Mouse (Mus musculus) embryonic facial prominence, embryonic 11.5 days (tissue): ENCODE data around the gene Akap13. TPM values are rescaled to one million over a fixed set of nuclear protein-coding genes. Genes with fewer than 3 reads are reported as not detected.

Experiments used
- ATAC-seq: fragments of 200-750 bp; cut with Nextera tagmentation; replicated peaks from 2 replicates; pipeline ENCODE4 v1.8.0; 2017; ENCODE audit warnings: low read depth; ENCODE audit not compliant: insufficient number of reproducible peaks, low FRiP score, low TSS enrichment
- DNase-seq: peaks from one replicate; pipeline ENCODE4 v3.0.0-alpha.2; 2015; ENCODE audit warnings: low spot score
- H3K27ac ChIP-seq: fragments of 300-500 bp; sonication (generic); replicated peaks from 2 replicates; pipeline ENCODE4 v1.5.1; 2014; ENCODE audit warnings: mild to moderate bottlenecking, low read depth, low read length, control low read depth
- H3K27me3 ChIP-seq: fragments of 300-500 bp; sonication (generic); 2 replicates; pipeline ENCODE4 v1.6.1; 2014; ENCODE audit warnings: mild to moderate bottlenecking, low read length, moderate library complexity, mixed read lengths; ENCODE audit not compliant: control insufficient read depth, insufficient read depth
- H3K36me3 ChIP-seq: fragments of 300-500 bp; sonication (generic); replicated peaks from 2 replicates; pipeline ENCODE4 v1.6.1; 2014; ENCODE audit warnings: low read depth, mild to moderate bottlenecking, low read length, moderate library complexity, mixed read lengths; ENCODE audit not compliant: control insufficient read depth, insufficient read depth
- H3K4me1 ChIP-seq: fragments of 300-500 bp; sonication (generic); 2 replicates; pipeline ENCODE4 v1.6.1; 2014; ENCODE audit warnings: low read length, mixed read lengths; ENCODE audit not compliant: control insufficient read depth, insufficient read depth
- H3K4me2 ChIP-seq: fragments of 300-500 bp; sonication (generic); 2 replicates; pipeline ENCODE4 v1.6.1; 2014; ENCODE audit warnings: low read depth, mild to moderate bottlenecking, control low read depth, low read length, moderate library complexity
- H3K4me3 ChIP-seq: fragments of 300-500 bp; sonication (generic); 2 replicates; pipeline ENCODE4 v1.5.1; 2014; ENCODE audit warnings: low read depth, low read length, control low read depth
- H3K9ac ChIP-seq: fragments of 300-500 bp; sonication (generic); replicated peaks from 2 replicates; pipeline ENCODE4 v1.6.1; 2014; ENCODE audit warnings: mild to moderate bottlenecking, control low read depth, low read length
- H3K9me3 ChIP-seq: fragments of 300-500 bp; sonication (generic); replicated peaks from 2 replicates; pipeline ENCODE4 v1.6.1; 2016; ENCODE audit warnings: mild to moderate bottlenecking, low read length, inconsistent platforms, mixed read lengths; ENCODE audit not compliant: control insufficient read depth
- WGBS: fragments of 180-500 bp; shearing (Covaris S2); extraction: QIAGEN DNeasy Blood & Tissue Kit; methylation state at CpG from one replicate; pipeline ENCODE4 v1.1.7; 2014; 5-methylcytosine and 5-hydroxymethylcytosine counted together
- polyA plus RNA-seq: library from polyadenylated mRNA; unstranded; fragments of >200 nt; fragmentation: Nextera tagmentation; extraction: Ambion mirVana; gene quantifications from 2 replicates; pipeline ENCODE4 v1.2.1, GENCODE M21; 2014

The Akap13 gene
- polyA plus RNA-seq, 1 experiment from 2014 or later = 37.9 TPM

GRCm38 (mm10) chr7:75470318-75470925 is 15.1 kb downstream of the Akap13 start:
- Histone ChIP-seq H3K36me3 (no peaks in the 10 kb centered on the region), H3K27me3 (no peaks in the 10 kb centered on the region), H3K4me2 (no peak overlapping the region), H3K4me3 (no peak overlapping the region), H3K4me1 (no peaks in the 10 kb centered on the region; the same call in 1 of the 2 replicates), H3K9me3 (no peaks in the 10 kb centered on the region), H3K27ac (no peak overlapping the region), H3K9ac (no peak overlapping the region)
- DNase-seq = no peak
- WGBS = 37% methylated on average over 7 of the region's 7 CpGs
- no peak for ATAC-seq

- H3K9ac ChIP-seq = no peak overlapping the region
- H3K4me3 ChIP-seq = no peak overlapping the region
- ATAC-seq = no peak
Measured at GRCm38 (mm10) chr7:75472316-75473195, 17.2 kb downstream of the Akap13 start.

GRCm38 (mm10) chr7:75473294-75473693 is 18.0 kb downstream of the Akap13 start:
- no peak for DNase-seq
- no peaks in the 10 kb centered on the region for H3K36me3 ChIP-seq
- H3K9ac ChIP-seq = no peak overlapping the region
- H3K4me1 ChIP-seq = no peaks in the 10 kb centered on the region; the same call in 1 of the 2 replicates
- ATAC-seq = no peak
- H3K4me2 ChIP-seq = no peak overlapping the region
- H3K4me3 ChIP-seq = no peak overlapping the region
- H3K9me3 ChIP-seq = no peaks in the 10 kb centered on the region
- H3K27me3 ChIP-seq = no peaks in the 10 kb centered on the region
- 78% methylated on average over 1 of the region's 1 CpGs for WGBS
- no peak overlapping the region for H3K27ac ChIP-seq

More at GRCm38 (mm10) chr7:75472316-75473195, 17.2 kb downstream of the Akap13 start:
- Histone ChIP-seq H3K36me3 (no peaks in the 10 kb centered on the region), H3K4me1 (no peaks in the 10 kb centered on the region; the same call in 1 of the 2 replicates), H3K9me3 (no peaks in the 10 kb centered on the region), H3K4me2 (no peak overlapping the region), H3K27me3 (no peaks in the 10 kb centered on the region), H3K27ac (no peak overlapping the region)
- WGBS = 80% methylated on average over 7 of the region's 7 CpGs
- no peak for DNase-seq

GRCm38 (mm10) chr7:75474064-75474463 is 18.7 kb downstream of the Akap13 start:
- no peak overlapping the region for H3K4me3 ChIP-seq
- peak; percentile 21 for DNase-seq
- H3K9me3 ChIP-seq = no peaks in the 10 kb centered on the region
- no peak overlapping the region for H3K9ac ChIP-seq
- H3K27me3 ChIP-seq = no peaks in the 10 kb centered on the region
- no peak overlapping the region for H3K27ac ChIP-seq
- no peak for ATAC-seq
- no peaks in the 10 kb centered on the region for H3K36me3 ChIP-seq
- 43% methylated on average over 1 of the region's 1 CpGs for WGBS
- H3K4me2 ChIP-seq = no peak overlapping the region
- H3K4me1 ChIP-seq = no peaks in the 10 kb centered on the region; the same call in 1 of the 2 replicates

- no peaks in the 10 kb centered on the region for H3K27me3 ChIP-seq
- no peak for ATAC-seq
- no peak for DNase-seq
Measured at GRCm38 (mm10) chr7:75474564-75475150, 19.3 kb downstream of the Akap13 start.

GRCm38 (mm10) chr7:75478060-75478459 is 22.7 kb downstream of the Akap13 start:
- ATAC-seq (no peak), DNase-seq (no peak)
- Histone ChIP-seq H3K9me3 (no peaks in the 10 kb centered on the region), H3K27ac (no peak overlapping the region), H3K4me1 (no peaks in the 10 kb centered on the region), H3K36me3 (no peaks in the 10 kb centered on the region), H3K9ac (no peak overlapping the region), H3K4me2 (no peak overlapping the region), H3K4me3 (no peak overlapping the region), H3K27me3 (no peaks in the 10 kb centered on the region)
- 96% methylated on average over 2 of the region's 2 CpGs for WGBS

More at GRCm38 (mm10) chr7:75474564-75475150, 19.3 kb downstream of the Akap13 start:
- Histone ChIP-seq H3K4me2 (no peak overlapping the region), H3K4me1 (no peaks in the 10 kb centered on the region; the same call in 1 of the 2 replicates), H3K27ac (no peak overlapping the region), H3K4me3 (no peak overlapping the region), H3K9ac (no peak overlapping the region), H3K36me3 (no peaks in the 10 kb centered on the region), H3K9me3 (no peaks in the 10 kb centered on the region)

GRCm38 (mm10) chr7:75480721-75481426 is 25.5 kb downstream of the Akap13 start:
- no peak for ATAC-seq
- Histone ChIP-seq H3K27me3 (no peaks in the 10 kb centered on the region), H3K9ac (no peak overlapping the region), H3K36me3 (no peaks in the 10 kb centered on the region), H3K9me3 (no peaks in the 10 kb centered on the region), H3K27ac (no peak overlapping the region), H3K4me2 (no peak overlapping the region), H3K4me3 (no peak overlapping the region), H3K4me1 (no peaks in the 10 kb centered on the region)
- DNase-seq = no peak
- WGBS = 89% methylated on average over 6 of the region's 6 CpGs
